Mouse (Mus musculus) stomach, embryonic 14.5 days (tissue): ENCODE results near the gene Ifitm3. TPM values are rescaled to one million over a fixed set of nuclear protein-coding genes. Genes with fewer than 3 reads are reported as not detected.

Experiments used
- ATAC-seq: fragments of 200-750 bp; cut with Nextera tagmentation; 2 replicates; pipeline ENCODE4 v1.8.0; 2017; ENCODE audit warnings: low read depth, moderate TSS enrichment; ENCODE audit not compliant: insufficient number of reproducible peaks, insufficient read depth, low FRiP score
- H3K27ac ChIP-seq: fragments of 300-500 bp; sonication (generic); 2 replicates; pipeline ENCODE4 v1.5.1; 2014; ENCODE audit warnings: mild to moderate bottlenecking, low read length, moderate library complexity, mixed read lengths
- H3K27me3 ChIP-seq: fragments of 300-500 bp; sonication (generic); 2 replicates; pipeline ENCODE4 v1.6.1; 2014; ENCODE audit warnings: low read length, control low read depth, mixed read lengths; ENCODE audit not compliant: control insufficient read depth, insufficient read depth
- H3K36me3 ChIP-seq: fragments of 300-500 bp; sonication (generic); 2 replicates; pipeline ENCODE4 v1.6.1; 2014; ENCODE audit warnings: mild to moderate bottlenecking, control low read depth, low read length, moderate library complexity, mixed read lengths; ENCODE audit not compliant: control insufficient read depth, insufficient read depth
- H3K4me1 ChIP-seq: fragments of 300-500 bp; sonication (generic); 2 replicates; pipeline ENCODE4 v1.6.1; 2014; ENCODE audit warnings: low read length, control low read depth, mixed read lengths; ENCODE audit not compliant: control insufficient read depth, insufficient read depth
- H3K4me2 ChIP-seq: fragments of 300-500 bp; sonication (generic); replicated peaks from 2 replicates; pipeline ENCODE4 v1.6.1; 2014; ENCODE audit warnings: low read depth, low read length, control low read depth
- H3K4me3 ChIP-seq: fragments of 300-500 bp; sonication (generic); 2 replicates; pipeline ENCODE4 v1.5.1; 2014; ENCODE audit warnings: low read depth, low read length, control low read depth
- H3K9ac ChIP-seq: fragments of 300-500 bp; sonication (generic); replicated peaks from 2 replicates; pipeline ENCODE4 v1.6.1; 2014; ENCODE audit warnings: low read depth, mild to moderate bottlenecking, control low read depth, low read length, moderate library complexity, mixed read lengths
- H3K9me3 ChIP-seq: fragments of 300-500 bp; sonication (generic); 2 replicates; pipeline ENCODE4 v1.6.1; 2016; ENCODE audit warnings: low read depth, low read length, control low read depth; ENCODE audit not compliant: control insufficient read depth
- WGBS: fragments of 180-500 bp; shearing (Covaris S2); extraction: QIAGEN DNeasy Blood & Tissue Kit; methylation state at CpG from one replicate; pipeline ENCODE4 v1.1.7; 2014; 5-methylcytosine and 5-hydroxymethylcytosine counted together
- polyA plus RNA-seq: library from polyadenylated mRNA; unstranded; fragments of >200 nt; fragmentation: Nextera tagmentation; extraction: Ambion mirVana; gene quantifications from 2 replicates; pipeline ENCODE4 v1.2.1, GENCODE M21; 2014

The Ifitm3 gene
- polyA plus RNA-seq, 1 experiment from 2014 or later = 377 TPM

- no peak overlapping the region for H3K4me3 ChIP-seq
- no peaks in the 10 kb centered on the region for H3K36me3 ChIP-seq
- H3K27me3 ChIP-seq = no peaks in the 10 kb centered on the region
- no peaks in the 10 kb centered on the region for H3K9me3 ChIP-seq
- no peak overlapping the region for H3K4me2 ChIP-seq
- H3K9ac ChIP-seq = no peak overlapping the region
- ATAC-seq = no peak
- H3K27ac ChIP-seq = no peak overlapping the region
- WGBS = 79% methylated on average over 15 of the region's 15 CpGs
- no peaks in the 10 kb centered on the region for H3K4me1 ChIP-seq
Observed at GRCm38 (mm10) chr7:141000881-141001708, 9.5 kb downstream of the Ifitm3 start.

- Histone ChIP-seq H3K9me3 (no peaks in the 10 kb centered on the region), H3K4me3 (no peak overlapping the region), H3K9ac (no peak overlapping the region), H3K4me2 (no peak overlapping the region), H3K27ac (no peak overlapping the region), H3K36me3 (no peaks in the 10 kb centered on the region), H3K4me1 (no peaks in the 10 kb centered on the region), H3K27me3 (no peaks in the 10 kb centered on the region)
- ATAC-seq = no peak
- WGBS = 86% methylated on average over 11 of the region's 11 CpGs
Observed at GRCm38 (mm10) chr7:140998853-140999700, 11.5 kb downstream of the Ifitm3 start.

- H3K36me3 ChIP-seq = no peaks in the 10 kb centered on the region
- H3K4me2 ChIP-seq = no peak overlapping the region
- H3K27ac ChIP-seq = no peak overlapping the region
- no peaks in the 10 kb centered on the region for H3K9me3 ChIP-seq
- WGBS = 17% methylated on average over 1 of the region's 1 CpGs
- no peak overlapping the region for H3K4me3 ChIP-seq
- no peak overlapping the region for H3K9ac ChIP-seq
- H3K4me1 ChIP-seq = no peaks in the 10 kb centered on the region
- no peaks in the 10 kb centered on the region for H3K27me3 ChIP-seq
- ATAC-seq = no peak
Observed at GRCm38 (mm10) chr7:140997817-140998216, 12.8 kb downstream of the Ifitm3 start.

- ATAC-seq = no peak
- Histone ChIP-seq H3K4me2 (no peak overlapping the region), H3K36me3 (no peaks in the 10 kb centered on the region), H3K9ac (no peak overlapping the region), H3K9me3 (no peaks in the 10 kb centered on the region), H3K27ac (no peak overlapping the region), H3K4me3 (no peak overlapping the region), H3K4me1 (no peaks in the 10 kb centered on the region), H3K27me3 (no peaks in the 10 kb centered on the region)
- 81% methylated on average over 14 of the region's 14 CpGs for WGBS
Observed at GRCm38 (mm10) chr7:140991117-140991689, 19.4 kb downstream of the Ifitm3 start.

GRCm38 (mm10) chr7:140990622-140991021, 19.9 kb downstream of the Ifitm3 start:
- H3K27me3 ChIP-seq = no peaks in the 10 kb centered on the region
- no peak overlapping the region for H3K9ac ChIP-seq
- H3K4me1 ChIP-seq = no peaks in the 10 kb centered on the region
- H3K27ac ChIP-seq = no peak overlapping the region
- 70% methylated on average over 5 of the region's 5 CpGs for whole genome bisulfite sequencing
- H3K9me3 ChIP-seq = no peaks in the 10 kb centered on the region
- no peak overlapping the region for H3K4me3 ChIP-seq
- H3K4me2 ChIP-seq = no peak overlapping the region
- no peak for ATAC-seq
- no peaks in the 10 kb centered on the region for H3K36me3 ChIP-seq

GRCm38 (mm10) chr7:140990185-140990584, 20.4 kb downstream of the Ifitm3 start:
- no peak overlapping the region for H3K9ac ChIP-seq
- H3K27ac ChIP-seq = no peak overlapping the region
- H3K4me3 ChIP-seq = no peak overlapping the region
- H3K36me3 ChIP-seq = no peaks in the 10 kb centered on the region
- no peaks in the 10 kb centered on the region for H3K27me3 ChIP-seq
- WGBS = 51% methylated on average over 6 of the region's 6 CpGs
- no peak for ATAC-seq
- H3K9me3 ChIP-seq = no peaks in the 10 kb centered on the region
- H3K4me1 ChIP-seq = no peaks in the 10 kb centered on the region
- no peak overlapping the region for H3K4me2 ChIP-seq

GRCm38 (mm10) chr7:140989022-140989421, 21.5 kb downstream of the Ifitm3 start:
- Histone ChIP-seq H3K27ac (no peak overlapping the region), H3K36me3 (no peaks in the 10 kb centered on the region), H3K4me1 (no peaks in the 10 kb centered on the region), H3K4me3 (no peak overlapping the region), H3K4me2 (no peak overlapping the region), H3K9ac (no peak overlapping the region), H3K9me3 (no peaks in the 10 kb centered on the region), H3K27me3 (no peaks in the 10 kb centered on the region)
- ATAC-seq = 0 out of 2 replicates have a peak, but pooled peaks have one; percentile 10
- WGBS = 68% methylated on average over 4 of the region's 4 CpGs
